Mouse (Mus musculus) embryo, embryonic 11.5 days (tissue): ENCODE results near the gene Vmn1r54.
A peak's percentile ranks its signal among the peaks of the same experiment; 100 is the strongest.
"Not testable (repeated sequence)": the region's sequence is repeated elsewhere in the genome, so short reads cannot be mapped to it uniquely, and the experiment has no call there.

Experiments
- DNase-seq: peaks from one replicate; pipeline ENCODE4 v3.0.0-alpha.2; 2012; ENCODE audit warnings: low read depth, low spot score

The Vmn1r54 gene

GRCm38 (mm10) chr6:90246000-90246399, at the start of gene Vmn1r54:
Gene Vmn1r54 (plus strand): TSS chr6:90246300.
- DNase-seq: no peak

GRCm38 (mm10) chr6:90202493-90202892, 43.6 kb upstream of the Vmn1r54 start, which contains the start of gene V1ra8:
Gene V1ra8 (plus strand): TSS chr6:90202793.
- not testable (repeated sequence) for DNase-seq

GRCm38 (mm10) chr6:90224338-90224737, 21.8 kb upstream of the Vmn1r54 start, which contains the start of gene Vmn1r53:
Gene Vmn1r53 (minus strand): TSS chr6:90224438.
- no peak for DNase-seq

GRCm38 (mm10) chr6:90232114-90232513, 14.0 kb upstream of the Vmn1r54 start:
- not testable (repeated sequence) for DNase-seq

- DNase-seq: no peak
These were observed 13.4 kb upstream of the Vmn1r54 start for GRCm38 (mm10) chr6:90232681-90233080.

- DNase-seq: no peak
These were observed 2.1 kb upstream of the Vmn1r54 start for GRCm38 (mm10) chr6:90244019-90244418.

GRCm38 (mm10) chr6:90288265-90288664, 42.2 kb downstream of the Vmn1r54 start:
- DNase-seq: peak; percentile 5

GRCm38 (mm10) chr6:90300919-90301318, 54.8 kb downstream of the Vmn1r54 start, which contains the start of gene BC048671:
Gene BC048671 (plus strand): TSS chr6:90301219.
- no peak for DNase-seq

- DNase-seq: no peak
These were observed 60.3 kb downstream of the Vmn1r54 start for GRCm38 (mm10) chr6:90306315-90306975.

GRCm38 (mm10) chr6:90308839-90309778, 63.0 kb downstream of the Vmn1r54 start:
- no peak for DNase-seq

- no peak for DNase-seq
These were observed 69.9 kb downstream of the Vmn1r54 start for GRCm38 (mm10) chr6:90315961-90316360.

GRCm38 (mm10) chr6:90317510-90318258, 71.6 kb downstream of the Vmn1r54 start:
- DNase-seq: no peak

- no peak for DNase-seq
These were observed 72.9 kb downstream of the Vmn1r54 start for GRCm38 (mm10) chr6:90319019-90319418.

GRCm38 (mm10) chr6:90319475-90320191, 73.5 kb downstream of the Vmn1r54 start:
- no peak for DNase-seq

GRCm38 (mm10) chr6:90320429-90320828, 74.3 kb downstream of the Vmn1r54 start:
- no peak for DNase-seq
